23 mouse cellular contexts compared by ENCODE assay signal in genomic region chr1:182482991-182483909, GRCm38 (mm10). TPM values are rescaled to one million over a fixed set of nuclear protein-coding genes. Genes with fewer than 3 reads are reported as not detected.
DNase-seq lines count a peak whose midpoint lies in the region; ATAC-seq and TF ChIP-seq lines count a peak whose summit lies in the region.
"Had no signal": no experiment of that assay in that cellular context is flagged by ENCODE, and none has a peak within 500 bp of the region (broad histone marks: within the 10 kb centered on the region; RNA-seq: fewer than 3 reads in every experiment).

No protein-coding gene starts in this region.

- peak; percentile 90 for DNase-seq in heart, adult 11 months
- DNase-seq in kidney, postnatal 0 days (ENCODE audit: low spot score): no peak
- DNase-seq in kidney, postnatal 4 days: no peak
- DNase-seq in right cerebral cortex, postnatal 36 days (ENCODE audit: low spot score in 2 of 2): peak; percentile 27 to 40
- no peak for DNase-seq in right cerebral cortex, postnatal 4 days
- DNase-seq in cerebellum, postnatal 36 days: no peak
- DNase-seq: adrenal gland, adult 2 months; cerebellum, adult 9-10 months; liver, postnatal 0 days; lung, postnatal 10 days; midbrain, embryonic 14.5 days; right cerebral cortex, postnatal 14 days; thymus, postnatal 25 days had no signal

- no peak overlapping the region for H3K4me2 ChIP-seq in heart, embryonic 11.5 days
- H3K4me2 ChIP-seq in kidney, postnatal 0 days (ENCODE audit: low read length): no peak overlapping the region
- H3K4me2 ChIP-seq: embryonic facial prominence, embryonic 12.5 days; forebrain, embryonic 13.5 days; heart, embryonic 12.5 days; hindbrain, embryonic 12.5 days; limb, embryonic 15.5 days had no signal

- no peak overlapping the region for H3K9ac ChIP-seq in heart, embryonic 11.5 days (ENCODE audit: low read depth, low read length)
- no peak overlapping the region for H3K9ac ChIP-seq in kidney, postnatal 0 days (ENCODE audit: low read depth, low read length)
- H3K9ac ChIP-seq: embryonic facial prominence, embryonic 12.5 days; forebrain, embryonic 13.5 days; heart, embryonic 12.5 days; hindbrain, embryonic 12.5 days; limb, embryonic 15.5 days; liver, postnatal 0 days had no signal

- TF ChIP-seq CTCF in kidney, postnatal 0 days (IDR thresholded peaks at IDR 0.05; ENCODE audit: low read depth): no peak

- no peaks in the 10 kb centered on the region for H3K4me1 ChIP-seq in heart, embryonic 11.5 days (ENCODE audit: control insufficient read depth, insufficient read depth, low read length)
- peaks cover 10% of the 10 kb centered on the region for H3K4me1 ChIP-seq in kidney, postnatal 0 days (replicated peaks; ENCODE audit: insufficient read depth, low read length)
- H3K4me1 ChIP-seq: embryonic facial prominence, embryonic 12.5 days; forebrain, embryonic 13.5 days; hindbrain, embryonic 12.5 days; limb, embryonic 15.5 days had no signal

- H3K4me3 ChIP-seq in heart, embryonic 11.5 days (ENCODE audit: low read depth, low read length): no peak overlapping the region
- no peak overlapping the region for H3K4me3 ChIP-seq in kidney, postnatal 0 days (replicated peaks; ENCODE audit: low read depth, low read length)
- H3K4me3 ChIP-seq: embryonic facial prominence, embryonic 12.5 days; erythroblast, embryonic 14.5 days; forebrain, embryonic 13.5 days; heart, embryonic 12.5 days; hindbrain, embryonic 12.5 days; limb, embryonic 15.5 days; megakaryocyte, embryonic 14.5 days; myocyte had no signal

- no peak for ATAC-seq in heart, embryonic 11.5 days (replicated peaks; ENCODE audit: insufficient number of reproducible peaks, low FRiP score, low TSS enrichment)
- ATAC-seq in kidney, postnatal 0 days (replicated peaks; ENCODE audit: low FRiP score, low read depth): no peak
- ATAC-seq: forebrain, embryonic 13.5 days; liver, postnatal 0 days had no signal

- no peaks in the 10 kb centered on the region for H3K9me3 ChIP-seq in heart, embryonic 11.5 days (replicated peaks; ENCODE audit: control insufficient read depth, low read length)
- H3K9me3 ChIP-seq in kidney, postnatal 0 days (replicated peaks; ENCODE audit: low read length): no peaks in the 10 kb centered on the region
- H3K9me3 ChIP-seq: embryonic facial prominence, embryonic 12.5 days; forebrain, embryonic 13.5 days; heart, embryonic 12.5 days; hindbrain, embryonic 12.5 days; limb, embryonic 15.5 days; megakaryocyte, embryonic 14.5 days had no signal

- H3K27me3 ChIP-seq in heart, embryonic 11.5 days (ENCODE audit: control insufficient read depth, insufficient read depth, low read length): no peaks in the 10 kb centered on the region
- no peaks in the 10 kb centered on the region for H3K27me3 ChIP-seq in kidney, postnatal 0 days (ENCODE audit: insufficient read depth, low read length)
- H3K27me3 ChIP-seq: embryonic facial prominence, embryonic 12.5 days; forebrain, embryonic 13.5 days; heart, embryonic 12.5 days; hindbrain, embryonic 12.5 days; limb, embryonic 15.5 days; megakaryocyte, embryonic 14.5 days had no signal

- H3K27ac ChIP-seq in heart, embryonic 11.5 days (ENCODE audit: low read depth, low read length): no peak overlapping the region
- H3K27ac ChIP-seq in kidney, postnatal 0 days: peak overlapping the region; percentile 82; the same call in 1 of the 2 replicates
- H3K27ac ChIP-seq: embryonic facial prominence, embryonic 12.5 days; forebrain, embryonic 13.5 days; hindbrain, embryonic 12.5 days; limb, embryonic 15.5 days; stomach, postnatal 0 days had no signal

- 85% methylated on average over 14 of the region's 14 CpGs for WGBS in heart, embryonic 11.5 days (ENCODE audit: insufficient replicate concordance)
- whole genome bisulfite sequencing in kidney, postnatal 0 days: 87% methylated on average over 14 of the region's 14 CpGs

- H3K36me3 ChIP-seq in heart, embryonic 11.5 days (ENCODE audit: control insufficient read depth, insufficient read depth, low read length): peaks cover 22% of the 10 kb centered on the region
- peaks cover 28% of the 10 kb centered on the region; the same call in 1 of the 2 replicates for H3K36me3 ChIP-seq in kidney, postnatal 0 days (ENCODE audit: insufficient read depth, low read length)

RNA-seq across cellular contexts. Expression of gene Capn2, which starts 34.2 kb away (rescaled TPM):
- 68.1 and 83.7 TPM in 2 replicates for polyA plus RNA-seq in heart, embryonic 11.5 days (2014; fragmentation: Nextera tagmentation; extraction: Ambion mirVana)
- 95.1 and 106 TPM in 2 replicates for polyA plus RNA-seq in kidney, postnatal 0 days (2015; fragmentation: Nextera tagmentation; extraction: Ambion mirVana)

Comparison
In these comparisons a context has a peak if more than half of its experiments do, and no peak if none do; other contexts are left out.
1. DNase-seq: peak in heart, adult 11 months (single experiment) and right cerebral cortex, postnatal 36 days (2 of 2); none in kidney, postnatal 0 days (single experiment), kidney, postnatal 4 days (0 of 2), right cerebral cortex, postnatal 4 days (single experiment) and cerebellum, postnatal 36 days (0 of 2).